Mouse (Mus musculus): Measurements from ENCODE around the gene Tbccd1. TPM values are rescaled to one million over a fixed set of nuclear protein-coding genes. Genes with fewer than 3 reads are reported as not detected.

Tbccd1 gene
- polyA plus RNA-seq (2012; rRNA removed; ENCODE audit: low replicate concordance) = 3.3 and 4.8 TPM in 2 replicates

GRCm38 (mm10) chr16:22857431-22858113 lies at the start of gene Tbccd1, which contains the start of gene Dnajb11:
Tbccd1 (minus strand) TSS chr16:22857669.
Dnajb11 (plus strand) TSS chr16:22857845.

GRCm38 (mm10) chr16:22890683-22891510 lies 33.4 kb upstream of the Tbccd1 start, which contains the start of gene Ahsg:
Ahsg (plus strand) TSS chr16:22891277.

GRCm38 (mm10) chr16:22811477-22811876 lies 46.0 kb downstream of the Tbccd1 start, which contains the start of gene Crygs:
Crygs (minus strand) TSS chr16:22811577.

Other genes with a start within 250 kb of the Tbccd1 start
- 0.15 and 0.36 TPM in 2 replicates for gene Dgkg, start 200.4 kb downstream of the Tbccd1 start, polyA plus RNA-seq (2012; rRNA removed; ENCODE audit: low replicate concordance)
- gene Crygs, start 46.1 kb downstream of the Tbccd1 start, polyA plus RNA-seq (2012; rRNA removed; ENCODE audit: low replicate concordance) = not detected in 2 replicates
- 19.0 and 19.1 TPM in 2 replicates for gene Dnajb11, start 176 bp upstream of the Tbccd1 start, polyA plus RNA-seq (2012; rRNA removed; ENCODE audit: low replicate concordance)
- gene Ahsg, start 33.6 kb upstream of the Tbccd1 start, polyA plus RNA-seq (2012; rRNA removed; ENCODE audit: low replicate concordance) = 1.1 TPM in 1 of 2 replicates, not detected in the other
- gene Fetub, start 60.7 kb upstream of the Tbccd1 start, polyA plus RNA-seq (2012; rRNA removed; ENCODE audit: low replicate concordance) = 0.30 and 0.38 TPM in 2 replicates
- gene Hrg, start 93.4 kb upstream of the Tbccd1 start, polyA plus RNA-seq (2012; rRNA removed; ENCODE audit: low replicate concordance) = not detected in 2 replicates
- gene Kng2, start 171.8 kb upstream of the Tbccd1 start, polyA plus RNA-seq (2012; rRNA removed; ENCODE audit: low replicate concordance) = not detected in 2 replicates
- not detected in 2 replicates for gene Kng1, start 200.2 kb upstream of the Tbccd1 start, polyA plus RNA-seq (2012; rRNA removed; ENCODE audit: low replicate concordance)
- gene Eif4a2, start 249.8 kb upstream of the Tbccd1 start, polyA plus RNA-seq (2012; rRNA removed; ENCODE audit: low replicate concordance) = 9.5 and 10.5 TPM in 2 replicates